Mouse (Mus musculus): ENCODE measurements at regions not wholly inside any gene's neighbourhood (a gene's known extent, or its start where the extent isn't known, plus 50 kb on each side); places are given as distances from the start of the nearest gene placed in this dataset.

DNA sequence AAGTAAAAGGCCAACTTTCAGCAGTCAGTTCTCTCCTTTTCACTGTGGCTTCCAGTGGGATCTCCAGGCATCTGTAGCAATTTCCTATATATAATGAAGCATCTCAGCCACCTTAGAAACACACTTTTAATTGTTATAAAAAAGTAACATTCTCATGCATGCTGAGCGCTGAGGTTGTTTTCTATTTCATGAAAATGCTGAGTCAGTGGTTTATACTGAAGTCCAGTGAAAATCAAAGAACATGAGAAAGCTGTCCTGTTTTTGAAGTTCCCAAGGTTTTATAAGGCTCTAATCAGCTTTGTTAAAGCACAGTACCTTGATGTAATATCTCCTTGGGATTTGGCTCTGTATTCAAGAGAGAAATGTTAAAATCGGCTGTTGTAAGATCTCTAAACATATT is 1367.2 kb downstream of the Gsdmc2 start:
- Histone ChIP-seq H3K4me3 (ENCODE audit: insufficient read depth in 1 of 2, low read depth in 1 of 2, low read length in 2 of 2, poor library complexity in 1 of 2, severe bottlenecking in 1 of 2) (no peak overlapping the region), H3K27ac (ENCODE audit: insufficient read depth, low read depth, low read length, poor library complexity, severe bottlenecking) (no peak overlapping the region), H3K36me3 (ENCODE audit: control insufficient read depth, insufficient read depth, low read length, poor library complexity, severe bottlenecking) (no peaks in the 10 kb centered on the region), H3K9me3 (ENCODE audit: control insufficient read depth, insufficient read depth, low read depth, low read length) (no peaks in the 10 kb centered on the region), H3K4me1 (ENCODE audit: control insufficient read depth in 2 of 2, insufficient read depth in 2 of 2, low read length in 2 of 2, poor library complexity in 1 of 2) (no peaks in the 10 kb centered on the region), H3K9ac (ENCODE audit: insufficient read depth, low read depth, low read length, poor library complexity, severe bottlenecking) (no peak overlapping the region)
- TF ChIP-seq MAFK (IDR thresholded peaks at IDR 0.05; ENCODE audit: insufficient read depth, low read depth, low read length) (peak; percentile 89), ZC3H11A (IDR thresholded peaks at IDR 0.05; ENCODE audit: borderline replicate concordance, low read depth, low read length) (no peak)
- DNase-seq (ENCODE audit: low read depth, low spot score), result no peak
- in situ Hi-C loops (cut with MboI; ENCODE audit: low sequenced_read_pairs in 2 of 2, unreplicated experiment in 2 of 2), result no loop called here

DNA sequence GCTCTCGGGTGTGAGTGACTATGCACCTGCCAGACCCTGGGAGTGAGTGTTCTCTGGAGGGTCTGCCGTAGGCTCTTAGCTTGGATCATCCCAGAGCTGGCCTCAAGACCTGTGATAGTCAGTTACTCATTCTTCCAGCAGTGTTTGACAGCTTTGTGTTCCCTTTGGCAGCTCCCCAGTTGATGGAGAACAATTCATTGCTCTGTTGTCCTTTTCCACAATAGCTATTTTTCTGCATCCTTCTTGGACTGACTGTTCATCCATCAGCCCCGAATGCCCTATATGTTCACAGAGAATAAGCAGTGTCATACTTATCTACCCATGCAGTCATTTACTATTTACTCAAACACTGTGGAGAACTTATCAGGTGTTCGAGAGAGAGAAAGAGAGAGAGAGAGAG is 1368.5 kb downstream of the Gsdmc2 start:
- Histone ChIP-seq H3K36me3 (ENCODE audit: control insufficient read depth, insufficient read depth, low read length, poor library complexity, severe bottlenecking) (no peaks in the 10 kb centered on the region), H3K9me3 (ENCODE audit: control insufficient read depth, insufficient read depth, low read depth, low read length) (no peaks in the 10 kb centered on the region), H3K4me1 (ENCODE audit: control insufficient read depth in 2 of 2, insufficient read depth in 2 of 2, low read length in 2 of 2, poor library complexity in 1 of 2) (no peaks in the 10 kb centered on the region), H3K4me3 (ENCODE audit: insufficient read depth in 1 of 2, low read depth in 1 of 2, low read length in 2 of 2, poor library complexity in 1 of 2, severe bottlenecking in 1 of 2) (no peak overlapping the region), H3K9ac (ENCODE audit: insufficient read depth, low read depth, low read length, poor library complexity, severe bottlenecking) (no peak overlapping the region), H3K27ac (ENCODE audit: insufficient read depth, low read depth, low read length, poor library complexity, severe bottlenecking) (no peak overlapping the region)
- TF ChIP-seq ZC3H11A (IDR thresholded peaks at IDR 0.05; ENCODE audit: borderline replicate concordance, low read depth, low read length) (no peak), ZNF384 (IDR thresholded peaks at IDR 0.05; ENCODE audit: low read depth, low read length) (no peak), CHD2 (IDR thresholded peaks at IDR 0.05; ENCODE audit: low read depth, low read length) (no peak), HCFC1 (IDR thresholded peaks at IDR 0.05; ENCODE audit: borderline replicate concordance, insufficient read depth, low read length) (no peak), MAFK (IDR thresholded peaks at IDR 0.05; ENCODE audit: insufficient read depth, low read depth, low read length) (no peak)
- DNase-seq (ENCODE audit: low read depth, low spot score), result no peak
- in situ Hi-C loops (cut with MboI; ENCODE audit: low sequenced_read_pairs in 2 of 2, unreplicated experiment in 2 of 2), result no loop called here

DNA sequence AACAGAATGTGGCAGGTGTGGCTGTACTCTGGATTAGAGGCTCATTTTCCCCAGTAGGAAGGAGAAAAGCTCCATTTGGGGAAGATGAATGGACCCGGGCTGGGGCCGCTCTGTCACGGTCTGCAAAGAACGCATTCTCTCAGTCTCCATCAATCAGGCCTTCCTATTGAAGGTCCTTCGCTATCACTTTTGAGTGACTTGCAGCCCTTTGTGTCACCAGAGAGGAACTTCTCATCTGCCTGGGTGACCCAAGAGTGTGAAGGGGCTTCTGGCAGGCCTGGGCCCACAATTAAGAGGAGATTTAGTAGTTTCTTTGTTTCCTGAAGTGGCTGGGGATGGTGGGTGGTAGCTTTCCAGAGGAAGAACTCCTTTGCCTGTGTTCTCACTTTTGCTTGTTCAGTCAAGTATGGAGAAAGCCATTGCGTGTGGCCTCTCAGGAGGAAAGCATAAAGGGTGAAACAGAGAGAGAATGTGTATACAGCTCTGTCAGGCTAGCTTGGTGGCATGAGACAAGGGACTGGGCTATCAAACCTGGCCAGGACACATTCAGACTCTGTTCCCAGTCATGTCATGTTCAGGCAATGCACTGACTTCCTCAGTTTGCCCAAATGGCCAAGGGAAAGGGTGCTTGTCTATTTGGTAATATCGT is 1374.2 kb downstream of the Gsdmc2 start:
- Histone ChIP-seq H3K27ac (ENCODE audit: insufficient read depth, low read depth, low read length, poor library complexity, severe bottlenecking) (no peak overlapping the region), H3K36me3 (ENCODE audit: control insufficient read depth, insufficient read depth, low read length, poor library complexity, severe bottlenecking) (no peaks in the 10 kb centered on the region), H3K4me1 (ENCODE audit: control insufficient read depth in 2 of 2, insufficient read depth in 2 of 2, low read length in 2 of 2, poor library complexity in 1 of 2) (no peaks in the 10 kb centered on the region), H3K9ac (ENCODE audit: insufficient read depth, low read depth, low read length, poor library complexity, severe bottlenecking) (no peak overlapping the region), H3K4me3 (ENCODE audit: insufficient read depth in 1 of 2, low read depth in 1 of 2, low read length in 2 of 2, poor library complexity in 1 of 2, severe bottlenecking in 1 of 2) (no peak overlapping the region), H3K9me3 (ENCODE audit: control insufficient read depth, insufficient read depth, low read depth, low read length) (no peaks in the 10 kb centered on the region)
- DNase-seq (ENCODE audit: low read depth, low spot score), result no peak
- in situ Hi-C loops (cut with MboI; ENCODE audit: low sequenced_read_pairs in 2 of 2, unreplicated experiment in 2 of 2), result no loop called here
- TF ChIP-seq ZC3H11A (IDR thresholded peaks at IDR 0.05; ENCODE audit: borderline replicate concordance, low read depth, low read length), result no peak
- no peak for TF ChIP-seq MAFK (IDR thresholded peaks at IDR 0.05; ENCODE audit: insufficient read depth, low read depth, low read length)
- TF ChIP-seq CHD2 (IDR thresholded peaks at IDR 0.05; ENCODE audit: low read depth, low read length), result no peak

DNA sequence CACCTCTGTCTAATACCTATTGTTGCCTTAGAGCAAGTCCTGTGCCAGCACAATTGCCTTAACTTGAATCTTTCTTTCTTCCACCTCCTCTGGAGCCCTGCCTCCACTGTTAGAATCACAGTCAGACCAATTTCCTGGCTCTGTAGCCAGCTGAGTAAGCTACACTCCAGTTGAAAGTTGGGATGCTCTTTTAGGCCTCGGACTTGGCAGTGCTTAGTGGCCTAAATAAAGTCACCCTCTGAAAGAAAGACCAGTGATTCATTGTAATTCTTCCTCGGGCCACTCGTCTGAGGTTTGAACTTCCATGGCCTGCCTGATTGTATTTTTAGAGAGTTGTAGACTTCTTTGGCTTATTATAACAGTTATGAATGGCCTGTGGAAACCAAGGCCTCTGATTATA is 1376.9 kb downstream of the Gsdmc2 start:
- H3K4me3 ChIP-seq (ENCODE audit: insufficient read depth in 1 of 2, low read depth in 1 of 2, low read length in 2 of 2, poor library complexity in 1 of 2, severe bottlenecking in 1 of 2), result no peak overlapping the region
- no peak overlapping the region for H3K27ac ChIP-seq (ENCODE audit: insufficient read depth, low read depth, low read length, poor library complexity, severe bottlenecking)
- H3K9ac ChIP-seq (ENCODE audit: insufficient read depth, low read depth, low read length, poor library complexity, severe bottlenecking), result no peak overlapping the region
- no peaks in the 10 kb centered on the region for H3K9me3 ChIP-seq (ENCODE audit: control insufficient read depth, insufficient read depth, low read depth, low read length)
- in situ Hi-C loops (cut with MboI; ENCODE audit: low sequenced_read_pairs in 2 of 2, unreplicated experiment in 2 of 2), result no loop called here
- TF ChIP-seq CHD2 (IDR thresholded peaks at IDR 0.05; ENCODE audit: low read depth, low read length), result no peak
- TF ChIP-seq ZC3H11A (IDR thresholded peaks at IDR 0.05; ENCODE audit: borderline replicate concordance, low read depth, low read length), result no peak
- TF ChIP-seq HCFC1 (IDR thresholded peaks at IDR 0.05; ENCODE audit: borderline replicate concordance, insufficient read depth, low read length), result no peak
- TF ChIP-seq ZNF384 (IDR thresholded peaks at IDR 0.05; ENCODE audit: low read depth, low read length), result no peak
- no peak for TF ChIP-seq MAFK (IDR thresholded peaks at IDR 0.05; ENCODE audit: insufficient read depth, low read depth, low read length)
- no peaks in the 10 kb centered on the region for H3K36me3 ChIP-seq (ENCODE audit: control insufficient read depth, insufficient read depth, low read length, poor library complexity, severe bottlenecking)
- H3K4me1 ChIP-seq (ENCODE audit: control insufficient read depth in 2 of 2, insufficient read depth in 2 of 2, low read length in 2 of 2, poor library complexity in 1 of 2), result peaks cover 0 to 2% of the 10 kb centered on the region in 2 experiments; a peak in 1 of 4 replicates
- no peak for DNase-seq (ENCODE audit: low read depth, low spot score)

DNA sequence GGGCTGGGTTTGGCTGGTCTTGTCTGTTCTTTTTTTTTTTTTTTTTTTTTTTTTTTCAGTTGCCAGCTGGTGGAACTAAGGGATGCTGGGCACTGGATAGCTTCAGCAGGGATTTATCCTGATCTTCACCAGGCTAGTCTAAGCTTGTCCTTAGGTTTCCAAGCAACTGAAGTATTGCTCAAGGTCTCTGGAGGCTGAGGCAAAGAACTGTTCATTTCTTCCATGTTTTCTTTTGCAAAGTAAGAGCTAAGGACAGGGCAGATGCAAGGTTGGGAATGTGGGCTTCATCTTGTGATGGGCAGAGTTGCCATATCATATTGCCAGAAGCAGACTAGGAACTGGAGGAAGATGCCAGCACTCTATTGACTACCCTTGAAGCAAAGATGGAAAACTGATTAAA is 1378.1 kb downstream of the Gsdmc2 start:
- H3K4me1 ChIP-seq (ENCODE audit: control insufficient read depth in 2 of 2, insufficient read depth in 2 of 2, low read length in 2 of 2, poor library complexity in 1 of 2), result peaks cover 0 to 5% of the 10 kb centered on the region in 2 experiments; a peak in 1 of 4 replicates
- TF ChIP-seq HCFC1 (IDR thresholded peaks at IDR 0.05; ENCODE audit: borderline replicate concordance, insufficient read depth, low read length), result no peak
- no peak for TF ChIP-seq MAFK (IDR thresholded peaks at IDR 0.05; ENCODE audit: insufficient read depth, low read depth, low read length)
- no peaks in the 10 kb centered on the region for H3K9me3 ChIP-seq (ENCODE audit: control insufficient read depth, insufficient read depth, low read depth, low read length)
- no peak for DNase-seq (ENCODE audit: low read depth, low spot score)
- H3K9ac ChIP-seq (ENCODE audit: insufficient read depth, low read depth, low read length, poor library complexity, severe bottlenecking), result no peak overlapping the region
- no peaks in the 10 kb centered on the region for H3K36me3 ChIP-seq (ENCODE audit: control insufficient read depth, insufficient read depth, low read length, poor library complexity, severe bottlenecking)
- H3K27ac ChIP-seq (ENCODE audit: insufficient read depth, low read depth, low read length, poor library complexity, severe bottlenecking), result no peak overlapping the region
- in situ Hi-C loops (cut with MboI; ENCODE audit: low sequenced_read_pairs in 2 of 2, unreplicated experiment in 2 of 2), result no loop called here
- H3K4me3 ChIP-seq (ENCODE audit: insufficient read depth in 1 of 2, low read depth in 1 of 2, low read length in 2 of 2, poor library complexity in 1 of 2, severe bottlenecking in 1 of 2), result no peak overlapping the region

Measured in ES-E14 (cell line).